8 mouse cellular contexts compared by ENCODE assay signal in genomic region chr1:135631515-135631914, GRCm38 (mm10). TPM values are rescaled to one million over a fixed set of nuclear protein-coding genes. Genes with fewer than 3 reads are reported as not detected.
A peak's percentile ranks its signal among the peaks of the same experiment; 100 is the strongest.
DNase-seq lines count a peak whose midpoint lies in the region; ATAC-seq and TF ChIP-seq lines count a peak whose summit lies in the region.

No protein-coding gene starts in this region.

- H3K4me3 ChIP-seq in MEL (ENCODE audit: control insufficient read depth in 1 of 2, insufficient read depth in 1 of 2, low read depth in 2 of 2, low read length in 2 of 2) = no peak overlapping the region
- H3K4me3 ChIP-seq in liver, embryonic 16.5 days (ENCODE audit: low read depth, low read length) = no peak overlapping the region

- TF ChIP-seq EP300 in MEL (IDR thresholded peaks at IDR 0.05; ENCODE audit: low read depth in 1 of 2, low read length in 2 of 2) = no peak

- H3K4me1 ChIP-seq in MEL (ENCODE audit: control insufficient read depth in 1 of 2, insufficient read depth in 2 of 2, low read length in 2 of 2) = peaks cover 0 to 15% of the 10 kb centered on the region in 2 experiments; a peak in 2 of 4 replicates
- no peaks in the 10 kb centered on the region for H3K4me1 ChIP-seq in liver, embryonic 16.5 days (ENCODE audit: control insufficient read depth, low read depth, low read length)

- H3K79me2 ChIP-seq in MEL (ENCODE audit: control insufficient read depth, insufficient read depth, low read length, poor library complexity) = no peaks in the 10 kb centered on the region

- peaks cover 0 to 9% of the 10 kb centered on the region in 2 experiments; a peak in 2 of 4 replicates for H3K36me3 ChIP-seq in MEL (ENCODE audit: control insufficient read depth in 1 of 2, insufficient read depth in 2 of 2, low read length in 2 of 2)
- no peaks in the 10 kb centered on the region for H3K36me3 ChIP-seq in liver, embryonic 16.5 days (ENCODE audit: control insufficient read depth, insufficient read depth)

- no peak overlapping the region for H3K4me2 ChIP-seq in liver, embryonic 16.5 days (ENCODE audit: low read depth, low read length)

- TF ChIP-seq RAD21 in MEL (IDR thresholded peaks at IDR 0.05; ENCODE audit: low read depth, low read length) = no peak

- no peak overlapping the region for H3K27ac ChIP-seq in MEL (ENCODE audit: control insufficient read depth, low read depth, low read length)
- no peak overlapping the region for H3K27ac ChIP-seq in liver, embryonic 16.5 days (ENCODE audit: low read length)

- peak; percentile 38 to 48 for DNase-seq in frontal cortex, adult 2 months (ENCODE audit: extremely low spot score in 1 of 2, low spot score in 1 of 2)
- DNase-seq in frontal cortex, postnatal 36 days (ENCODE audit: low spot score in 2 of 2) = no peak
- DNase-seq in MEL (ENCODE audit: low read depth, low spot score) = peak; percentile 83
- DNase-seq in frontal cortex, postnatal 14 days (ENCODE audit: low spot score in 2 of 2) = peak; percentile 31 to 65
- peak; percentile 67 for DNase-seq in induced T-regulatory cell, adult 2 months (ENCODE audit: low read depth)
- peak; percentile 55 for DNase-seq in ovary, postnatal 36 days (ENCODE audit: low spot score)
- DNase-seq in yolk sac, embryonic 10.5 days (ENCODE audit: low spot score) = peak; percentile 59

- no peaks in the 10 kb centered on the region for H3K9me3 ChIP-seq in MEL (replicated peaks; ENCODE audit: insufficient read depth, low read length)
- no peaks in the 10 kb centered on the region for H3K9me3 ChIP-seq in liver, embryonic 16.5 days (replicated peaks; ENCODE audit: control insufficient read depth, low read length)

- H3K27me3 ChIP-seq in MEL (ENCODE audit: control insufficient read depth in 1 of 2, insufficient read depth in 2 of 2, low read length in 2 of 2) = no peaks in the 10 kb centered on the region
- H3K27me3 ChIP-seq in liver, embryonic 16.5 days (ENCODE audit: control insufficient read depth, insufficient read depth, low read depth, low read length) = no peaks in the 10 kb centered on the region

- no peak overlapping the region for H3K9ac ChIP-seq in MEL (ENCODE audit: control insufficient read depth, low read depth, low read length, poor library complexity, severe bottlenecking)
- H3K9ac ChIP-seq in liver, embryonic 16.5 days (ENCODE audit: low read depth, low read length) = no peak overlapping the region

- 7% methylated on average over 8 of the region's 8 CpGs for WGBS in liver, embryonic 16.5 days (ENCODE audit: insufficient replicate concordance)

- TF ChIP-seq POLR2A in MEL (IDR thresholded peaks at IDR 0.05; ENCODE audit: control insufficient read depth in 1 of 2, insufficient read depth in 1 of 2, low read depth in 1 of 2, low read length in 2 of 2, poor library complexity in 1 of 2) = no peak

- peak; percentile 67 for ATAC-seq in liver, embryonic 16.5 days (ENCODE audit: low read depth)

- TF ChIP-seq CTCF in MEL (IDR thresholded peaks at IDR 0.05 in 2 of 3, conservative IDR thresholded peaks at IDR 0.05 in 1 of 3; ENCODE audit: control insufficient read depth in 1 of 3, insufficient read depth in 1 of 3, low read depth in 2 of 3, low read length in 3 of 3, poor library complexity in 1 of 3, severe bottlenecking in 1 of 3) = no peak

TF ChIP-seq in MEL, 35 proteins besides CTCF, POLR2A, EP300 and RAD21:
- TF ChIP-seq MXI1 (IDR thresholded peaks at IDR 0.05; ENCODE audit: low read depth, low read length) = peak; percentile 59; the same call in 1 of the 2 replicates
- peak; percentile 84 for TF ChIP-seq USF1 (IDR thresholded peaks at IDR 0.05; ENCODE audit: low read depth, low read length)
- no peak for TF ChIP-seq TAL1 (IDR thresholded peaks at IDR 0.05; ENCODE audit: low read length)
- TF ChIP-seq HCFC1 (IDR thresholded peaks at IDR 0.05; ENCODE audit: low read depth, low read length) = 0 out of 2 replicates have a peak, but pooled peaks have one; percentile 25
- peak; percentile 73; the same call in 1 of the 2 replicates for TF ChIP-seq ELF1 (IDR thresholded peaks at IDR 0.05; ENCODE audit: low read depth, low read length)
- no peak for TF ChIP-seq NELFE (IDR thresholded peaks at IDR 0.05; ENCODE audit: low read depth, low read length)
- peak in 1 of 2 experiments; percentile 41; a peak in 1 of 4 replicates for TF ChIP-seq USF2 (IDR thresholded peaks at IDR 0.05; ENCODE audit: borderline replicate concordance in 1 of 2, insufficient read depth in 1 of 2, low read depth in 1 of 2, low read length in 2 of 2)
- peak; percentile 58; the same call in 1 of the 2 replicates for TF ChIP-seq BHLHE40 (IDR thresholded peaks at IDR 0.05; ENCODE audit: borderline replicate concordance, low read depth, low read length)
- peak; percentile 57 for TF ChIP-seq SIN3A (IDR thresholded peaks at IDR 0.05; ENCODE audit: low read length)
- peak; percentile 76 for TF ChIP-seq MYC (IDR thresholded peaks at IDR 0.05; ENCODE audit: low read depth, low read length)
- peak; percentile 88 for TF ChIP-seq MAX (IDR thresholded peaks at IDR 0.05; ENCODE audit: low read length)
- no peak for TF ChIP-seq GATA1 (IDR thresholded peaks at IDR 0.05; ENCODE audit: low read depth, low read length)

RNA-seq across cellular contexts. Expression of gene Nav1, which starts 24.4 kb away (rescaled TPM):
- polyA plus RNA-seq in frontal cortex, adult 2 months (2012; rRNA removed) = 49.4 and 61.9 TPM in 2 replicates
- 0.65 and 0.89 TPM in 2 replicates for total RNA-seq in MEL (2012; rRNA removed)
- 1 to 10 TPM in 1 of 2 experiments, not detected in 1; 9.6 TPM for polyA plus RNA-seq in MEL (2012; ENCODE audit: insufficient read depth in 1 of 2, insufficient read length in 2 of 2, low read depth in 1 of 2, low replicate concordance in 2 of 2, missing spikeins in 1 of 2)
- polyA plus RNA-seq in liver, embryonic 16.5 days (2015; fragmentation: Nextera tagmentation; extraction: Ambion mirVana) = 0.70 and 1.1 TPM in 2 replicates

Comparison
In these comparisons a context has a peak if more than half of its experiments do, and no peak if none do; other contexts are left out.
1. DNase-seq: peak in frontal cortex, adult 2 months (2 of 2), MEL (single experiment), frontal cortex, postnatal 14 days (2 of 2), induced T-regulatory cell, adult 2 months (single experiment), ovary, postnatal 36 days (single experiment) and yolk sac, embryonic 10.5 days (single experiment); none in frontal cortex, postnatal 36 days (0 of 2).